Mouse (Mus musculus) frontal cortex, adult 2 months (tissue): Measurements from ENCODE around the gene Olfr1500. TPM values are rescaled to one million over a fixed set of nuclear protein-coding genes. Genes with fewer than 3 reads are reported as not detected.
A peak's percentile ranks its signal among the peaks of the same experiment; 100 is the strongest.
"Not testable (repeated sequence)": the region's sequence is repeated elsewhere in the genome, so short reads cannot be mapped to it uniquely, and the experiment has no call there.

Experiments used
- DNase-seq, 2 experiments: peaks; one replicate each; pipeline ENCODE4 v3.0.0; 2022; ENCODE audit warnings: low spot score in 1 of 2; ENCODE audit errors: extremely low spot score in 1 of 2
- polyA plus RNA-seq: library from polyadenylated mRNA; depleted of rRNA; stranded (reverse); fragments of >200 nt; gene quantifications from 2 replicates; pipeline ENCODE4 v1.2.3, GENCODE M21; 2012; rRNA removed

The Olfr1500 gene
- not detected in 2 replicates for polyA plus RNA-seq

DNA sequence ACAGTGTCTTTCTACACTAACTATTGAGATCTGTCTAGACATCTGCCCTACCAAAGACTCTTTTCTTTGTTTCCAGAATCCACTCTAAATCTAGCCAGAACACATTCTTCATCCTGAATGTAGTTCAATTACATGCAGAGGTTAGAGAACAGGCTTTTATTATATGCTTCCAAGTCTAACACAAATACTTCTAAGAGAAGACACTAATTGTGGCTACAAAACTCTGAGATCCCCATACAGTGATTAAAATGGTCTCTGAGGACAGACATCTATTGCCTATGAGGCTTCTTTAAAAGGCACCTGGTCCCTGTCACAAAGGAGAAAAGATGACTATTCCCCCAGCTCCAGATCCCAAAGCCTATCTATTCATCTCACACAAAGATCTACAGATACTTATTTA is at the start of gene Olfr1500:
Gene Olfr1500, minus strand, starts transcription at position 101 of the 400 bp plus-strand sequence.
- no peak for DNase-seq

DNA sequence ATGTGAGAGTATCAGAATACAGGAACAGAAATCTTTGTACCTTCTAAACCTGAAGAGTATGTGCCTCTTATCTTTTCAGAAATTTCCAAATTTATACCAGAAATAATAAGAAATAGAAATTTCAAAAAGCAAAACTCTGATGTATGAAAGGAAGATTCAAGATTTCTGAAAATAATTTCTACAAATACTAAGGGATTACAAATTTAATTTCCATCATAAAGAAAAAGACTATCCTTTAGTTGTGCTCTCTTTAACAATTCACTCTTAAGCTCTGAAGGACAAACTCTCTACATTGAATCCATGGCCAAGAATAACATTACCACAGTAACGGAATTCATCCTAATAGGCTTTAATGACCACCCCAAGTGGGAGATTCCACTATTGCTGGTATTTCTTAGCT is 31.2 kb upstream of the Olfr1500 start, which contains the start of gene Olfr1502:
Gene Olfr1502, plus strand, starts transcription at position 301 of the 400 bp plus-strand sequence.
- DNase-seq: no peak

DNA sequence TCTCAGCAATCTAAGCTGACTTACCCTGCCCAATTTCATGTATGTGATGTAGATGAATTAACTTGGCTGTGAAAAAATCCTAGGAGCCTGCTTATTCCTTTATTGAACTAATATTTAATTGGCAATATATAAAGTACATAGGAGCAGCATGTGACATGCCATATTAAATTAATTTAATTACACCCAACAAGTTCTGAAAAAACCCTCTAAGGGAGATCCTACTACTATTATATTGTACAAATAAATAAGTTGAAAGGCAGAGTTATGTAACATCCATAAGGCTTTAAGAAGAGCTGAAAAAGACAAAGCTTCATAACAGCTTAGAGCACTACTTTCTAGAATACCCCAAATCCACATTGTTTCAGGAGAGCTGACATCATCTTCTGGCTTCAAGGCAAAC is 20.3 kb upstream of the Olfr1500 start, which contains the start of gene Olfr1501:
Gene Olfr1501, minus strand, starts transcription at position 101 of the 400 bp plus-strand sequence.
- not testable (repeated sequence) for DNase-seq

DNA sequence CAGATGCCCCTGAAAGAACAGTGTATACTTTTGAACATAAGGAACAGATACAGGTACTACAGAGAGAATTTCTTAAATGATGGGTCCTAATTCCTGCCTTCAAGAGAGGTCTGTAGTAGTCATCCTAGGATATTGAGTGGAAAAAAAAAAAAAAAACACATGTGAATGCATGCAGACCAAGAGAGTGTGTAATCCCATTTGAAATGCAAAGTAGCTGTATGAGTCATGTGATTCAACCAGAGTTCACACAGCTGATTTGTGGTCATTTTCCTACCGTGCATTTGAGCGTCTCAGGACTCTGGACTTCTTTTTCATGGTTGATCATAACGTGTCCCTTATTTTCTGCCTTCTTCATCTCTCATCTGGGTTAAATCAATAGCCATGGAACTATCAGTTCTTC is 1.8 kb downstream of the Olfr1500 start:
- DNase-seq: no peak

DNA sequence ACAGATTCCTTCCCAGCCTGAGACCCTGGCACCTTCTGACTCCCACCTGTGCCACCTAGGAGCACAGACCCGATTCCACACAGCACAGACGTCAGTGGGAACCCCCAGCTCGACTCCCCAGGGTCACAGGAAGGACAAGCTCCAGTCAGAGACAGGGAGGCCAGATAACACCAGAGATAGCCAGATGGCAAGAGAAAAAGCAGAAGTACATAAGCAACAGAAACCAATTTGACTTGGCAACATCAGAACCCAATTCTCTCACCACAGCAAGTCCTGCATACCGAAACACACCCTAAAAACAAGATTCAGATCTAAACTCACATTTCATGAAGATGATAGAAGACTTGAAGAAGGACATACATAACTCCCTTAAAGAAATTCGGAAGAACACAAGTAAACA is 9.4 kb downstream of the Olfr1500 start:
- DNase-seq: no peak

DNA sequence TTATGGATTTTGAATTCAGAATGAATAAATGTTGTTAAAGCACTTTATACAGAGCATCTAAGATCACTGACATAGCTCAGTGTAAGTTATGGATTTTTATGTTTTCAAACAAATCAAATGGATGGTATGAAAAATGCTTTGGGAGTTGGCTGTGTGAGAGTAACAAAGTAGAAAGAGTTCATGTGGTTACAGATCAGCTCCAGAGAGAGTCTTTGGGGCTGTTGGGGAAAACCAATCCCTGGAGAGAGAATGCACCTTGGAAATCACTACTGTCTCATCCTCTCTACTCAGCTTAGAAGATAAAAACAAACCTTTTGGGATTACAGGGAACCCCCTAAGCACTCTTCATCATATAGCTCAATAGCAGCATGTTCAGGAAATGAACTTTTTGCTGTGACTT is 10.9 kb downstream of the Olfr1500 start, which contains the start of gene Olfr1499:
Gene Olfr1499, minus strand, starts transcription at position 101 of the 400 bp plus-strand sequence.
- DNase-seq: no peak

DNA sequence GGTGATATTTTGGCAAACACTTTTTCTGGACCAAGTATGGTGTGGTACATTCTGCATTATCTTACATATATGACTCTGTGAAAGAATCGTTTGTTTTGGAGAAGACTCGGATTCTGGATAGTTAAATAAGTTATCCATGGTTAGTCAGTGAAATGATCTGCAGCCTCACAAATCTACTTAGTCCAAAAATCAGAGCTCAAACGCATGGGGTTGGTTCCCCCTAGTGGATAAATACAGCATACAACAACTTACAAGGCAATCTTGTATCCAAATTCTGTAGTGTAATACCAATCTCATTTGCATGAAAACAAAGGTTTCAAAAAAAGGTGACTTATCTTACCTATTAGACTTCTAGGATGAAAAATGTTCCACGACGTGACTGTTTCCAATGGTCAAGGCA is 11.5 kb downstream of the Olfr1500 start:
- DNase-seq: peak in 1 of 2 experiments; percentile 50

DNA sequence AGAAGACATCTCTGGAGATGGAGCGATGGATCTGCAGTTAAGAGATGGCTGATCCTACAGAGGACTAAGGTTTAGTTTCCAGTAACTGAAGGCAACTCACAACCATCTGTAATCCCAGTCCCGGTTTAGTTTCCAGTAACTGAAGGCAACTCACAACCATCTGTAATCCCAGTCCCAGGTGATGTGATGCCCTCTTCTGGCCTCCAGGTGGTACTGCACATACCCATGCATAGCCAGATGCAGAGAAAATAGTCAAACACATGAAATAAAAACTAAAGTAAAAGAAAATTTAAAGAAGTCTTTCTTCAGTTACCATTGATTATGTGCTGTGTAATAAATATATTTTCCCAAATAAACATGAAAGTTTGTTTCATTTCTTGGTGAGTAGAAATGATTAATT is 17.5 kb downstream of the Olfr1500 start:
- no peak for DNase-seq

DNA sequence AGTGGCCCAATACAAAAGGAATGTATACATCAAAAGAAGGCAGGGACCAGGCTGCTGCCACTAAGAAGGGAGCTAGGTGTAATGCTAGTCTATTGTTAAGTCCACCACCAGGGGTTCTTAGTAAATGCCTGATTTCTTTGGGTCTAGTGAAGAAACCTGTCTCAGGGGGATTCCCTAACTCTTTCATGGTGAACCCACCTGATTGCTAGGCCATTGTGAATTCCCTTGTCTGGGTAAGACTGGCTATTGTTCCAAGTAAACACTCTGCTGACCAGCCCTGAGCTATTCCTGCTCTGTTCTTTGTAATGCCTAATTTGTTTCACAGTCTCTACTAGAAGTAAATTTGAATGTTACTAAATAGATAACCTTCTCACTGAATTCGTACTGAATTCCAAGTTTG is 24.8 kb downstream of the Olfr1500 start:
- not testable (repeated sequence) for DNase-seq

DNA sequence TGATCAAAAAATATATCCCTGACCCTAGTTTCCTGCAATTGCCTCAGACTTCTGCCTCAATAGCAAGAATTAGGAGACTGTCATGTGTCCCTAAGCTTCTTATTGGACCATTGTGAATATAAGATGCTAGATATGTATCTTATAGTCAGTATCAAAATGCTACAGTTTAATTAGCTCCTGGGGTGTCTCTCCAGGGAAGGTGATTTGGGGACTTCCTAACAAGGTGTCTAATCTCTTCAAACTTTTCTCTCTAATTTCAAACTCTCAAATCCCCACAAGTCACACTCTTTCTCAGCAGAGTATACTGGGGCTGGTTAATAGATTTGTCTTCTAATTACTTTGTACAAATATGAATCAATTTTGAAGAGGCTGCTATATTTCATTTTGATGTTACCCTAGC is 32.2 kb downstream of the Olfr1500 start, which contains the start of gene Olfr1497:
Gene Olfr1497, minus strand, starts transcription at position 101 of the 400 bp plus-strand sequence.
- no peak for DNase-seq

DNA sequence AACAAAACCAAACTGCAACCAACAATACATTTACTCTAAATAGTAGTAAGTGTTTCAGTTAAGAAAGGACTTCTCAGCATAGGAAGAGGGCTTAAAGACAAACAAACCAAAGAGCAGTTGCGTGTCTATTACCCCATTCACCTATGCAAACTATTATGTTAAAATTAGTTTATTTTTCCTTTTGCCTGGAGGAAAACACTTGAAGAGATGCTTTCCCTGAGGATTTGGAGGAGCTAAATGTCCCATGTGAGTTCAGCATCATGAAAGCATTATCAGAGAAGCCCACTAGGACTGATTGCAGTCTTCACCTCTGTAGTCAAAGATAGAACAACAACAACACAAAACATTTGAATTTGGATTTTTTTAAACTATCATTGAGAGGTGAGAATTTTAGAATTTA is 52.7 kb downstream of the Olfr1500 start, which contains the start of gene Olfr1496:
Gene Olfr1496, plus strand, starts transcription at position 301 of the 400 bp plus-strand sequence.
- no peak for DNase-seq

Other genes with a start within 250 kb of the Olfr1500 start
- gene Olfr1484, start 247.0 kb downstream of the Olfr1500 start, polyA plus RNA-seq: not detected in 2 replicates
- gene Olfr1487, start 213.1 kb downstream of the Olfr1500 start, polyA plus RNA-seq: not detected in 2 replicates
- not detected in 2 replicates for gene Olfr1489, start 198.9 kb downstream of the Olfr1500 start, polyA plus RNA-seq
- not detected in 2 replicates for gene Olfr1490, start 179.4 kb downstream of the Olfr1500 start, polyA plus RNA-seq
- 0.11 TPM in 1 of 2 replicates, not detected in the other for gene Olfr1491, start 133.2 kb downstream of the Olfr1500 start, polyA plus RNA-seq
- not detected in 2 replicates for gene Olfr1493-ps1, start 107.2 kb downstream of the Olfr1500 start, polyA plus RNA-seq
- not detected in 2 replicates for gene Olfr1494, start 90.8 kb downstream of the Olfr1500 start, polyA plus RNA-seq
- gene Olfr1495, start 65.9 kb downstream of the Olfr1500 start, polyA plus RNA-seq: not detected in 2 replicates
- gene Olfr1496, start 52.6 kb downstream of the Olfr1500 start, polyA plus RNA-seq: 0.14 and 0.48 TPM in 2 replicates
- not detected in 2 replicates for gene Olfr1497, start 32.3 kb downstream of the Olfr1500 start, polyA plus RNA-seq
- not detected in 2 replicates for gene Olfr1499, start 11.0 kb downstream of the Olfr1500 start, polyA plus RNA-seq
- gene Olfr1501, start 20.2 kb upstream of the Olfr1500 start, polyA plus RNA-seq: not detected in 2 replicates
- gene Olfr1502, start 31.3 kb upstream of the Olfr1500 start, polyA plus RNA-seq: not detected in 2 replicates
- not detected in 2 replicates for gene Olfr1504, start 67.4 kb upstream of the Olfr1500 start, polyA plus RNA-seq
- not detected in 2 replicates for gene Olfr1505, start 83.0 kb upstream of the Olfr1500 start, polyA plus RNA-seq